Mouse (Mus musculus): ENCODE data around the gene Inha. TPM values are rescaled to one million over a fixed set of nuclear protein-coding genes. Genes with fewer than 3 reads are reported as not detected.

Gene Inha
- polyA plus RNA-seq, 1 experiment from 2014 or later, result 2.1 TPM

DNA sequence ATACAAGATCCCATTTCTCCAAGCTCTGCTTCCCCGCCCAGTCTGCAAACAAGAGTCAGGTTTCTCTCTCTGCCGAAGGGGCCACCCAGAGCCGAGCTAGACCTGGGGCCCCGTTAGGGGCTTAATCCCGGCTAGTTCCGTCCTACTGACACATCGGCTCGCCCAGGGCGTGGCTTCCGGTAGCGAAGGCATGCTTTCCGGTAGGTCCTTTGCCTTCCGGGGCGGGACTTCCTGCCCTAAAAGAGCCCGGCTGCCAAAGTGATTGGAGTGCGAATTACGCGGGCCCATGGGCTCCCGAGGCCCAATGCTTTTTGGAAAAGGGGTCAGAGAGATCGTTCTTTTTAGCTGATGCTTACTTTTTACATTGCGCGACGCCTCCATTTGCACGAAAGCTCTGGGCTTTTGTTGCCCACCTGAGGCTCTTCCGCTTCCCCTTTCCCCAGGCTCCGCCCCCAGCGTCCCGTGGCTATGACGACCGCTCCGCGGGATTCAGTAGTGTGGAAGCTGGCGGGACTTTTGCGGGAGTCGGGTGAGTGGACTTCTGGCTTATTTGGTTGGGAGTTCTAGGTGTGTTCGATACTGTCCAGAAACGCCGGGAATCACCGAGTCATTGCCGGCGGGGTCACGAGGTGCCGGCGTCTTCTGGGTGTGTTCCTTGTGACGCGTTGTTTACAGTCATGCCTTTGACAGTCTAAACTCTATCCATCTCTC lies 14.6 kb downstream of the Inha start, which contains the start of gene Stk11ip:
Gene Stk11ip, plus strand, starts transcription at position 209 of the 711 bp plus-strand sequence.
- Histone ChIP-seq H3K4me3 (ENCODE audit: low read depth, low read length) (peak within 1 kb of the TSS; percentile 57), H3K27me3 (ENCODE audit: insufficient read depth, low read length) (no peaks in the 10 kb centered on the region), H3K9ac (peak within 1 kb of the TSS; percentile 37; the same call in 1 of the 2 replicates), H3K27ac (ENCODE audit: low read depth) (peak within 1 kb of the TSS; percentile 93), H3K9me3 (ENCODE audit: low read depth, low read length) (no peaks in the 10 kb centered on the region), H3K4me1 (ENCODE audit: insufficient read depth) (peaks cover 17% of the 10 kb centered on the region), H3K4me2 (peak within 1 kb of the TSS; percentile 73), H3K36me3 (ENCODE audit: insufficient read depth) (peaks cover 7% of the 10 kb centered on the region; the same call in 1 of the 2 replicates)
- DNase-seq, result peak; percentile 99
- ATAC-seq (ENCODE audit: insufficient read depth), result peak; percentile 97
- WGBS, result under 1% methylated on average over 46 of the region's 46 CpGs
- no peak for TF ChIP-seq CTCF (IDR thresholded peaks at IDR 0.05; ENCODE audit: low read depth)

DNA sequence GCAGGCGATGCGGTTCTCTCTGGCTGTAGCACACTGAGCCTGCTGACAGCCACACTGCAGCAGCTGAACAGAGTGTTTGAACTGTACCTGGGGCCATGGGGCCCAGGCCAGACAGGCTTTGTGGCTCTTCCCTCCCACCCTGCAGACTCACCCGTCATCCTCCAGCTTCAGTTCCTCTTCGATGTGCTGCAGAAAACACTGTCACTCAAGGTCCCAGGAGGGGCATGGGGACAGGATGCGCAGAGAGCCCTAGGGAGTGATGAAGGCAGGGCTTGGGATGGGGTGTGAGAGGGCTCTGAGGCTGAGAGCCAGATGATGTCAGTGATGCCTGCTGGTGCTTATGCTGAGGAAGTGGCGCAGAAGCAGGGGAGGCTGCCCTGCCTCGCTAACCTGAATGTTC lies 17.8 kb downstream of the Inha start:
- no peak for TF ChIP-seq CTCF (IDR thresholded peaks at IDR 0.05; ENCODE audit: low read depth)
- no peak overlapping the region for H3K4me3 ChIP-seq (ENCODE audit: low read depth, low read length)
- peaks cover 11% of the 10 kb centered on the region; the same call in 1 of the 2 replicates for H3K4me1 ChIP-seq (ENCODE audit: insufficient read depth)
- H3K36me3 ChIP-seq (ENCODE audit: insufficient read depth), result peaks cover 30% of the 10 kb centered on the region
- ATAC-seq (ENCODE audit: insufficient read depth), result no peak
- no peaks in the 10 kb centered on the region for H3K9me3 ChIP-seq (ENCODE audit: low read depth, low read length)
- no peak for DNase-seq
- WGBS, result 88% methylated on average over 7 of the region's 7 CpGs
- no peak overlapping the region for H3K4me2 ChIP-seq
- no peaks in the 10 kb centered on the region for H3K27me3 ChIP-seq (ENCODE audit: insufficient read depth, low read length)
- no peak overlapping the region for H3K9ac ChIP-seq
- no peak overlapping the region for H3K27ac ChIP-seq (ENCODE audit: low read depth)

- no peak overlapping the region for H3K4me2 ChIP-seq
- H3K9ac ChIP-seq, result no peak overlapping the region
- DNase-seq (peak; percentile 41), ATAC-seq (ENCODE audit: insufficient read depth) (no peak)
- TF ChIP-seq CTCF (IDR thresholded peaks at IDR 0.05; ENCODE audit: low read depth), result peak; percentile 47
- H3K36me3 ChIP-seq (ENCODE audit: insufficient read depth), result peaks cover 79% of the 10 kb centered on the region
- H3K4me3 ChIP-seq (ENCODE audit: low read depth, low read length), result no peak overlapping the region
- no peaks in the 10 kb centered on the region for H3K27me3 ChIP-seq (ENCODE audit: insufficient read depth, low read length)
- WGBS, result 68% methylated on average over 4 of the region's 4 CpGs
- H3K9me3 ChIP-seq (ENCODE audit: low read depth, low read length), result no peaks in the 10 kb centered on the region
- H3K4me1 ChIP-seq (ENCODE audit: insufficient read depth), result no peaks in the 10 kb centered on the region
- no peak overlapping the region for H3K27ac ChIP-seq (ENCODE audit: low read depth)
These were observed 23.7 kb downstream of the Inha start for GRCm38 (mm10) chr1:75530546-75530945.

DNA sequence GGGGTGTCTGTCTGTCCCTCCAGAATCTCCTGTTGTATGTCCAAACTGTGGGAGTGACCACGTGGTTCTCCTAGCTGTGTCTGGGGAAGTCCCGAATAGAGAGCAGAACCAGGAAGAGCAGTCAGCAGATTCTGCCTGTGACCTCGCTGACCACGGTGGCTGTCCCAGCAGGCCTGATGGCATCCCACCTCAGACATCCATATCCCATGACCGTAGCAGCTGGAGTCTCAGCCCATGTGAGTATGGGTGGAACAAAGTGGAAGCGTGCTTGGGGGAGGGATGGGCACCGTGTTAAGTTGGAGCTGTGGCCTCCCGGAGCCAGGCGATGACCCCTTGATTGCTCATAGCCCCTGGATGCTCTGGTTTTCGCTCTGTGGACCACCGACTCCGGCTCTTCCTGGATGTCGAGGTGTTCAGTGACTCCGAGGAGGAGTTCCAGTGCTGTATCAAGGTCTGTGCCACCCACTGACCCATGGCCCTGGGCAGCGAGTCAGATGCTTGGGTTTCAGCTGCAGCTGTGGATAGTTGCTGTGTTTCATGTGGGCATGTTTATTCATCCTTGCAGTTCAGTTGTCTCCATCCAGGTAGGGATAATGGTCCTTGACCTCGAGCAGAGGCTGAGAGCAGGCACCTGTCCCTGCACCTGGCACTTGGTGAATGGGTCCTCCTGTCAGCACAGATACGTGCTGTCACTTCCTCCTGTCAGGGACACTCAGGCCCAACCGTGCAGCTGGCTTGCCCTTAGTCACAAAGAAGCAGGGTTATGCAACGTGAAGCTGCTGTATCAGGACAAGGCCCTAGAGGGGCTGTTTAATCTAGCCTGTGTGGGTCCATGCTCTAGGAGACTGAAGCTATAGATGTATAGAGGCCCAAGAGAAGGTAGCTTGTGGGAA lies 25.6 kb downstream of the Inha start:
- WGBS, result 86% methylated on average over 19 of the region's 19 CpGs
- DNase-seq (no peak), ATAC-seq (ENCODE audit: insufficient read depth) (no peak)
- Histone ChIP-seq H3K4me1 (ENCODE audit: insufficient read depth) (no peaks in the 10 kb centered on the region), H3K27me3 (ENCODE audit: insufficient read depth, low read length) (no peaks in the 10 kb centered on the region), H3K4me3 (ENCODE audit: low read depth, low read length) (no peak overlapping the region), H3K36me3 (ENCODE audit: insufficient read depth) (peaks cover 81% of the 10 kb centered on the region), H3K4me2 (no peak overlapping the region), H3K9me3 (ENCODE audit: low read depth, low read length) (no peaks in the 10 kb centered on the region), H3K9ac (no peak overlapping the region), H3K27ac (ENCODE audit: low read depth) (no peak overlapping the region)
- TF ChIP-seq CTCF (IDR thresholded peaks at IDR 0.05; ENCODE audit: low read depth), result no peak

DNA sequence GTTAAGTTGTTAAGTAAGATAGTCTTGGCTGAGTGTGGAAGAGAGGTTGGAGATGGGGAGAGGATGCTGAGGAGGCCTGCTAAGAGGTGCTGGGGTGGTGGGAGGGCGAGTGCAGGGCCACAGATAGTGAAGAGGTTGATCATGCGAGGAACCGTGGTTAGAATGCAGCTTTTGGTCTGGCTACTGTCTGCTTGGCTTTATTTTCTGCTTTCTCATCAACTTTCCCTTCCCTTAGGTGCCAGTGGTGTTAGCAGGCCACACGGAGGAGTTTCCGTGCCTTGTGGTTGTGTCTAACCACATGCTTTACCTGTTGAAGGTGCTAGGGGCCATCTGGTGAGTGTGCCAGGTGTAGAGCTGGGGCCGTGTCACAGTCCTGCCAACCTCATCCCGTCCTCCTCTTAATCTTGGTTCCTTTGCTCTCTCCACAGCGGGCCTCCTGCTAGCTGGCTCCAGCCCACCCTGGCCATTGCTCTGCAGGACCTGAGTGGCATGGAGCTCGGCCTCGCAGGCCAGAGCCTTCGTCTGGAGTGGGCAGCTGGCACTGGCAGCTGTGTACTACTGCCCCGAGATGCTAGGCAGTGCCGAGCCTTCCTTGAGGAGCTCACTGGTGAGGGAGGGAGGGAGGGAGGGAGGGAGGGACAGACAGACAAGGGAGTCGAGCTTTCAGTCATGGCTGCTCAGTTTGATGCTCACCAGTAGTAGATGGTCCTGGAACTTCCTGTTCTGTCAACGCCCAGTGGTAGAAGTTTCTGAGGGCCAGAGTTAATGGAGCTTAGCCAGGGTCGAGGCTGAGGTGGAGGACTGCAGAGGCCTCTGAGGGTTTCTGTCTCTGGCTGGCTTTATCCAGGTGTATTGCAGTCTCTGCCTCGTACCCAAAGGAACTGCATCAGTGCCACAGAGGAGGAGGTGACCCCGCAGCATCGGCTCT lies 26.7 kb downstream of the Inha start:
- 84% methylated on average over 19 of the region's 19 CpGs for whole genome bisulfite sequencing
- no peak for DNase-seq
- no peak overlapping the region for H3K9ac ChIP-seq
- H3K4me3 ChIP-seq (ENCODE audit: low read depth, low read length), result no peak overlapping the region
- ATAC-seq (ENCODE audit: insufficient read depth), result no peak
- peaks cover 71% of the 10 kb centered on the region for H3K36me3 ChIP-seq (ENCODE audit: insufficient read depth)
- H3K27ac ChIP-seq (ENCODE audit: low read depth), result no peak overlapping the region
- TF ChIP-seq CTCF (IDR thresholded peaks at IDR 0.05; ENCODE audit: low read depth), result no peak
- H3K27me3 ChIP-seq (ENCODE audit: insufficient read depth, low read length), result no peaks in the 10 kb centered on the region
- H3K4me1 ChIP-seq (ENCODE audit: insufficient read depth), result no peaks in the 10 kb centered on the region
- no peak overlapping the region for H3K4me2 ChIP-seq
- H3K9me3 ChIP-seq (ENCODE audit: low read depth, low read length), result no peaks in the 10 kb centered on the region

DNA sequence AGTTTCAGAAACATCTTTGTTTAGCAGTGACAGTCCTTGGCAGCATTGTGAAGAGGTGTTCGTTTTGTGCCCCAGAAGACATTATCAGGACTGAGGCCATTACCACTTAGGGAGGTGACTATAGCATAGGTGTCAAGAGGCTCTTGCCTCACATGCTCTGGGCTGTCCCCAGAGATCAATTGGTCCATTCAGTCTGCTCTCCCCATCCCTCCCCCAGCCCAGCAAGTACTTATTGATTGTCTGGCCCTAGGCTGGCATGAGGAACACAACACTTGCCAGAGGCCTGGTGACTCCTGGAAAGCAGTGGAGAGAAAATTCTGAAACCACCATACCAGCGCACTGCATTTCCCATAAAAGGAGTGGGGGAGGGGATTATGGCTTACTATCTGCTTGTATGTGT lies 30.7 kb downstream of the Inha start:
- TF ChIP-seq CTCF (IDR thresholded peaks at IDR 0.05; ENCODE audit: low read depth), result no peak
- Histone ChIP-seq H3K27me3 (ENCODE audit: insufficient read depth, low read length) (no peaks in the 10 kb centered on the region), H3K4me2 (no peak overlapping the region), H3K9me3 (ENCODE audit: low read depth, low read length) (no peaks in the 10 kb centered on the region), H3K4me1 (ENCODE audit: insufficient read depth) (no peaks in the 10 kb centered on the region), H3K36me3 (ENCODE audit: insufficient read depth) (peaks cover 36% of the 10 kb centered on the region), H3K27ac (ENCODE audit: low read depth) (no peak overlapping the region), H3K4me3 (ENCODE audit: low read depth, low read length) (no peak overlapping the region), H3K9ac (no peak overlapping the region)
- no peak for DNase-seq
- WGBS, result 77% methylated on average over 2 of the region's 2 CpGs
- ATAC-seq (ENCODE audit: insufficient read depth), result no peak
